Mouse (Mus musculus) testis, adult 2 months (tissue): ENCODE data around the gene Myo1d.

Experiments
- CTCF ChIP-seq: fragments of 200-500 bp; IDR thresholded peaks from 2 replicates; pipeline ENCODE4 v1.5.1; 2012; ENCODE audit warnings: low read depth, mild to moderate bottlenecking, inconsistent platforms, low read length, moderate library complexity; ENCODE audit not compliant: control insufficient read depth, insufficient read depth, insufficient replicate concordance
- POLR2A ChIP-seq: fragments of 200-500 bp; IDR thresholded peaks from 2 replicates; pipeline ENCODE4 v1.6.1; 2012; ENCODE audit warnings: low read depth, mild to moderate bottlenecking, inconsistent platforms, low read length, moderate library complexity; ENCODE audit not compliant: control insufficient read depth

GRCm38 (mm10) chr11:80742462-80742861, 37.4 kb downstream of the Myo1d start:
- TF ChIP-seq POLR2A (no peak), CTCF (no peak)
